21 mouse cellular contexts compared by ENCODE assay signal in the genomic region with DNA sequence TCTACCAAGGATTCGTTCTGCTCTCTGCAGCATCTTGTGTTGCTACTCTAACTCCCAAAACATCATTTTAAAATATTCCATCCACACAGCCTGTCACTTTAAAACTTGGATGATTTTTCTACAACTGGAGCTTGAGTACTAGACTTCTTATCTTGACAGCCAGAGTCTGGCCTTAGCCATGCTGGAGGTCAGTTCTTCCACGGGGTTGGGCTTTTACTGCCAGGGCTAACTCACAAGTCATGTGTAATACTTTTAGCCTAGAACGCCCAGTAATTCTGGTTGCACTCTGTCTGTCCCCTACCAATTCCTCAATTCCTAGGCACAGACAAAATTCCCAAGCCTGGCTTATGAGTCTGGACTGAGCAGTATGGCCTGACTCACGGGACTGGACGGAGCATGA.
DNase-seq lines count a peak whose midpoint lies in the region; ATAC-seq and TF ChIP-seq lines count a peak whose summit lies in the region.
"Had no signal": no experiment of that assay in that cellular context is flagged by ENCODE, and none has a peak within 500 bp of the region (broad histone marks: within the 10 kb centered on the region; RNA-seq: fewer than 3 reads in every experiment).

No protein-coding gene starts in this region.

- no peaks in the 10 kb centered on the region for H3K36me3 ChIP-seq in heart, embryonic 14.5 days (ENCODE audit: control insufficient read depth, insufficient read depth, low read length)
- H3K36me3 ChIP-seq in liver, embryonic 14.5 days (replicated peaks; ENCODE audit: control insufficient read depth, insufficient read depth, low read depth), result no peaks in the 10 kb centered on the region
- H3K36me3 ChIP-seq: hindbrain, embryonic 15.5 days; liver, embryonic 15.5 days had no signal

- 44% methylated on average over 5 of the region's 5 CpGs for WGBS in heart, embryonic 14.5 days
- WGBS in liver, embryonic 14.5 days (ENCODE audit: insufficient replicate concordance), result 43% methylated on average over 5 of the region's 5 CpGs

- intact Hi-C loops in heart, postnatal 25 days (cut with DNase I), result no loop called here

- H3K9ac ChIP-seq in heart, embryonic 14.5 days (ENCODE audit: low read length), result no peak overlapping the region
- no peak overlapping the region for H3K9ac ChIP-seq in liver, embryonic 14.5 days (replicated peaks)
- H3K9ac ChIP-seq: hindbrain, embryonic 15.5 days; liver, embryonic 15.5 days; neural tube, embryonic 12.5 days had no signal

- H3K4me1 ChIP-seq in heart, embryonic 14.5 days (ENCODE audit: control insufficient read depth in 2 of 2, insufficient read depth in 2 of 2, low read length in 2 of 2), result peaks cover 7 to 20% of the 10 kb centered on the region in 2 experiments
- peaks cover 9 to 29% of the 10 kb centered on the region in 2 experiments for H3K4me1 ChIP-seq in liver, embryonic 14.5 days (replicated peaks; ENCODE audit: control insufficient read depth in 2 of 2, insufficient read depth in 2 of 2, low read length in 1 of 2)
- H3K4me1 ChIP-seq: hindbrain, embryonic 15.5 days; midbrain, embryonic 10.5 days; neural tube, embryonic 12.5 days had no signal

- ATAC-seq in heart, embryonic 14.5 days (ENCODE audit: insufficient number of reproducible peaks, insufficient read depth, low FRiP score, low read depth), result 0 out of 2 replicates have a peak, but pooled peaks have one; percentile 9
- peak; percentile 10; the same call in 1 of the 2 replicates for ATAC-seq in liver, embryonic 14.5 days (ENCODE audit: insufficient read depth)
- ATAC-seq: forebrain, embryonic 14.5 days had no signal

- H3K27me3 ChIP-seq in heart, embryonic 14.5 days (ENCODE audit: control insufficient read depth, insufficient read depth, low read length), result no peaks in the 10 kb centered on the region
- H3K27me3 ChIP-seq in liver, embryonic 14.5 days (ENCODE audit: control insufficient read depth, insufficient read depth, low read length), result no peaks in the 10 kb centered on the region
- H3K27me3 ChIP-seq: hindbrain, embryonic 15.5 days; liver, embryonic 15.5 days; neural tube, embryonic 12.5 days had no signal

- H3K4me3 ChIP-seq in heart, embryonic 14.5 days (ENCODE audit: control insufficient read depth in 1 of 2, insufficient read depth in 1 of 2, low read depth in 1 of 2, low read length in 2 of 2), result no peak overlapping the region
- no peak overlapping the region for H3K4me3 ChIP-seq in liver, embryonic 14.5 days (ENCODE audit: insufficient read depth in 1 of 2, low read depth in 2 of 2, low read length in 2 of 2)
- H3K4me3 ChIP-seq: hindbrain, embryonic 15.5 days; liver, embryonic 15.5 days; midbrain, embryonic 10.5 days; neural tube, embryonic 12.5 days had no signal

- peak overlapping the region; percentile 29 to 53; a peak in 2 of 4 replicates for H3K27ac ChIP-seq in heart, embryonic 14.5 days (replicated peaks in 1 of 2; ENCODE audit: control insufficient read depth in 1 of 2, insufficient read depth in 1 of 2, low read depth in 2 of 2, low read length in 2 of 2)
- H3K27ac ChIP-seq in liver, embryonic 14.5 days, result no peak overlapping the region
- H3K27ac ChIP-seq: hindbrain, embryonic 15.5 days; liver, embryonic 15.5 days; midbrain, embryonic 10.5 days; neural tube, embryonic 12.5 days had no signal

- H3K4me2 ChIP-seq in heart, embryonic 14.5 days (ENCODE audit: low read length), result no peak overlapping the region
- H3K4me2 ChIP-seq in liver, embryonic 14.5 days (ENCODE audit: low read depth), result no peak overlapping the region
- H3K4me2 ChIP-seq: hindbrain, embryonic 15.5 days; liver, embryonic 15.5 days; neural tube, embryonic 12.5 days had no signal

- peaks cover 5% of the 10 kb centered on the region for H3K9me3 ChIP-seq in heart, embryonic 14.5 days (ENCODE audit: control insufficient read depth, low read length)
- no peaks in the 10 kb centered on the region for H3K9me3 ChIP-seq in liver, embryonic 14.5 days (ENCODE audit: control insufficient read depth, low read length)
- H3K9me3 ChIP-seq: liver, embryonic 15.5 days; neural tube, embryonic 12.5 days had no signal

- no peak for TF ChIP-seq CTCF in liver, embryonic 14.5 days (IDR thresholded peaks at IDR 0.05; ENCODE audit: low read depth)

- TF ChIP-seq EP300 in liver, embryonic 14.5 days (IDR thresholded peaks at IDR 0.05; ENCODE audit: low read depth), result no peak

- DNase-seq in heart, adult 18-20 months, result peak; percentile 48 to 61
- no peak for DNase-seq in heart, postnatal 25 days (ENCODE audit: low spot score)
- DNase-seq in ovary, adult 18-20 months (ENCODE audit: low spot score), result peak; percentile 24
- no peak for DNase-seq in ovary, postnatal 14 days (ENCODE audit: low spot score)
- no peak for DNase-seq in liver, embryonic 14.5 days (ENCODE audit: low read depth in 3 of 3, low spot score in 3 of 3)
- DNase-seq in spleen, adult 18-20 months, result no peak
- no peak for DNase-seq in cerebellum, adult 8-10 months
- DNase-seq: B cell, adult 2 months; cerebellum, postnatal 25 days; kidney, adult 18-20 months; layer of hippocampus, postnatal 36 days; left cerebral cortex, postnatal 4 days; lung, postnatal 10 days; right cerebral cortex, postnatal 14 days; thymus, postnatal 36 days had no signal

Comparison
In these comparisons a context has a peak if more than half of its experiments do, and no peak if none do; other contexts are left out.
1. DNase-seq: peak in heart, adult 18-20 months (2 of 2) and ovary, adult 18-20 months (single experiment); none in heart, postnatal 25 days (single experiment), ovary, postnatal 14 days (single experiment), liver, embryonic 14.5 days (0 of 3), spleen, adult 18-20 months (0 of 2) and cerebellum, adult 8-10 months (single experiment).